Mouse (Mus musculus) neutrophil, adult 5-6 weeks (primary cell): ENCODE measurements around the gene Fbp2. TPM values are rescaled to one million over a fixed set of nuclear protein-coding genes. Genes with fewer than 3 reads are reported as not detected.
A peak's percentile ranks its signal among the peaks of the same experiment; 100 is the strongest.
"Not testable (repeated sequence)": the region's sequence is repeated elsewhere in the genome, so short reads cannot be mapped to it uniquely, and the experiment has no call there.

Experiments
- ATAC-seq: fragments of 151-379, 151-347 bp; 2 replicates; pipeline ENCODE4 v1.8.0; 2017; ENCODE audit warnings: mild to moderate bottlenecking, moderate TSS enrichment; ENCODE audit not compliant: insufficient number of reproducible peaks, poor library complexity, low FRiP score, severe bottlenecking; ENCODE audit errors: extremely low read depth
- total RNA-seq: library from RNA; stranded (forward); fragments of 200-1000 nt; gene quantifications from 2 replicates; pipeline ENCODE4 v1.2.3, GENCODE M21; 2017

Fbp2 gene
- total RNA-seq, 1 experiment from 2014 or later = not detected

GRCm38 (mm10) chr13:62870605-62871004 lies 12.4 kb upstream of the Fbp2 start:
- no peak for ATAC-seq

- no peak for ATAC-seq
These were observed 8.6 kb upstream of the Fbp2 start for GRCm38 (mm10) chr13:62866817-62867216.

- no peak for ATAC-seq
These were observed 7.6 kb upstream of the Fbp2 start for GRCm38 (mm10) chr13:62865651-62866315.

GRCm38 (mm10) chr13:62863771-62864170 lies 5.5 kb upstream of the Fbp2 start:
- no peak for ATAC-seq

GRCm38 (mm10) chr13:62862875-62863274 lies 4.7 kb upstream of the Fbp2 start:
- no peak for ATAC-seq

- ATAC-seq = no peak
These were observed 1.8 kb upstream of the Fbp2 start for GRCm38 (mm10) chr13:62860068-62860467.

GRCm38 (mm10) chr13:62859251-62859650 lies 1.0 kb upstream of the Fbp2 start:
- ATAC-seq = not testable (repeated sequence)

- ATAC-seq = no peak
These were observed 1.4 kb downstream of the Fbp2 start for GRCm38 (mm10) chr13:62856850-62857249.

GRCm38 (mm10) chr13:62856305-62856675 lies 1.9 kb downstream of the Fbp2 start:
- ATAC-seq = peak; percentile 89

GRCm38 (mm10) chr13:62855396-62856304 lies 2.6 kb downstream of the Fbp2 start:
- no peak for ATAC-seq

- ATAC-seq = peak; percentile 35; the same call in 1 of the 2 replicates
These were observed 3.6 kb downstream of the Fbp2 start for GRCm38 (mm10) chr13:62854666-62855065.

GRCm38 (mm10) chr13:62833341-62833740 lies 24.9 kb downstream of the Fbp2 start:
- ATAC-seq = no peak

- ATAC-seq = no peak
These were observed 26.0 kb downstream of the Fbp2 start for GRCm38 (mm10) chr13:62832239-62832638.

GRCm38 (mm10) chr13:62815705-62816104 lies 42.5 kb downstream of the Fbp2 start:
- ATAC-seq = not testable (repeated sequence)

- no peak for ATAC-seq
These were observed 45.5 kb downstream of the Fbp2 start for GRCm38 (mm10) chr13:62812713-62813112.

- not testable (repeated sequence) for ATAC-seq
These were observed 50.2 kb downstream of the Fbp2 start for GRCm38 (mm10) chr13:62807981-62808380.
